Mouse (Mus musculus) cerebellum, postnatal 25 days (tissue): Measurements from ENCODE around the gene Cited4.

Source experiments
- DNase-seq, 2 experiments: peaks; one replicate each; pipeline ENCODE4 v3.0.0; 2021; ENCODE audit warnings: mixed read lengths in 2 of 2

Cited4 gene

GRCm38 (mm10) chr4:120682168-120682567 is 15.8 kb downstream of the Cited4 start:
- DNase-seq, result peak; percentile 79 to 85

- DNase-seq, result no peak
Measured at GRCm38 (mm10) chr4:120683278-120683997, 17.1 kb downstream of the Cited4 start.

GRCm38 (mm10) chr4:120687282-120687681 is 20.9 kb downstream of the Cited4 start:
- no peak for DNase-seq

GRCm38 (mm10) chr4:120689317-120689716 is 22.9 kb downstream of the Cited4 start:
- DNase-seq, result no peak

GRCm38 (mm10) chr4:120692717-120693116 is 26.3 kb downstream of the Cited4 start:
- peak; percentile 58 to 79 for DNase-seq

- DNase-seq, result no peak
Measured at GRCm38 (mm10) chr4:120697353-120697752, 31.0 kb downstream of the Cited4 start.

- DNase-seq, result no peak
Measured at GRCm38 (mm10) chr4:120697799-120698484, 31.6 kb downstream of the Cited4 start.

- peak in 1 of 2 experiments; percentile 35 for DNase-seq
Measured at GRCm38 (mm10) chr4:120701180-120701579, 34.8 kb downstream of the Cited4 start.

- DNase-seq, result peak; percentile 49 to 69
Measured at GRCm38 (mm10) chr4:120702056-120702455, 35.7 kb downstream of the Cited4 start.

- DNase-seq, result no peak
Measured at GRCm38 (mm10) chr4:120702511-120702910, 36.1 kb downstream of the Cited4 start.

GRCm38 (mm10) chr4:120712236-120712635 is 45.9 kb downstream of the Cited4 start:
- peak in 1 of 2 experiments; percentile 45 for DNase-seq

GRCm38 (mm10) chr4:120713021-120713420 is 46.6 kb downstream of the Cited4 start:
- DNase-seq, result no peak

- peak in 1 of 2 experiments; percentile 32 for DNase-seq
Measured at GRCm38 (mm10) chr4:120713856-120714497, 47.6 kb downstream of the Cited4 start.

- peak; percentile 36 to 68 for DNase-seq
Measured at GRCm38 (mm10) chr4:120716141-120716571, 49.8 kb downstream of the Cited4 start.

GRCm38 (mm10) chr4:120716765-120717164 is 50.4 kb downstream of the Cited4 start:
- DNase-seq, result no peak
